Mouse (Mus musculus) thymus, adult 2 months (tissue): ENCODE measurements around the gene Gm17606. TPM values are rescaled to one million over a fixed set of nuclear protein-coding genes. Genes with fewer than 3 reads are reported as not detected.

Experiments used
- DNase-seq: peaks from one replicate; pipeline ENCODE4 v3.0.0; 2021
- H3K27ac ChIP-seq: fragments of 200-500 bp; 2 replicates; pipeline ENCODE4 v1.5.1; 2012; ENCODE audit warnings: low read length, control low read depth; ENCODE audit not compliant: control insufficient read depth, insufficient read depth
- H3K27me3 ChIP-seq: fragments of 200-500 bp; 2 replicates; pipeline ENCODE4 v1.6.1; 2012; ENCODE audit warnings: mild to moderate bottlenecking, low read length, moderate library complexity, mixed read lengths; ENCODE audit not compliant: control insufficient read depth, insufficient read depth
- H3K36me3 ChIP-seq: fragments of 200-500 bp; 2 replicates; pipeline ENCODE4 v1.6.1; 2012; ENCODE audit warnings: mild to moderate bottlenecking, low read length, moderate library complexity; ENCODE audit not compliant: control insufficient read depth, insufficient read depth
- H3K4me1 ChIP-seq: fragments of 200-500 bp; replicated peaks from 2 replicates; pipeline ENCODE4 v1.6.1; 2012; ENCODE audit warnings: low read length; ENCODE audit not compliant: control insufficient read depth, insufficient read depth
- H3K4me3 ChIP-seq: fragments of 200-500 bp; 2 replicates; pipeline ENCODE4 v1.5.1; 2012; ENCODE audit warnings: mild to moderate bottlenecking, low read length, control low read depth, moderate library complexity; ENCODE audit not compliant: control insufficient read depth, insufficient read depth
- CTCF ChIP-seq: fragments of 200-500 bp; IDR thresholded peaks from 2 replicates; pipeline ENCODE4 v1.5.1; 2012; ENCODE audit warnings: mild to moderate bottlenecking, control low read depth, low read length, moderate library complexity, borderline replicate concordance; ENCODE audit not compliant: control insufficient read depth, poor library complexity, insufficient read depth; ENCODE audit errors: extremely low read depth
- POLR2A ChIP-seq: fragments of 200-500 bp; IDR thresholded peaks from 2 replicates; pipeline ENCODE4 v1.6.1; 2012; ENCODE audit warnings: mild to moderate bottlenecking, low read length, control low read depth, moderate library complexity; ENCODE audit not compliant: control insufficient read depth, poor library complexity, insufficient read depth; ENCODE audit errors: extremely low read depth
- WGBS: fragments of 180-500 bp; shearing (Covaris S2); methylation state at CpG from one replicate; pipeline ENCODE4 v1.1.7; 2018; 5-methylcytosine and 5-hydroxymethylcytosine counted together
- polyA plus RNA-seq: library from polyadenylated mRNA; depleted of rRNA; stranded (reverse); fragments of >200 nt; gene quantifications from 2 replicates; pipeline ENCODE4 v1.2.3, GENCODE M21; 2012

The Gm17606 gene
- polyA plus RNA-seq, 1 experiment, result not detected

GRCm38 (mm10) chr14:54632252-54632651 lies 8.5 kb upstream of the Gm17606 start:
- TF ChIP-seq POLR2A, result no peak
- no peak for TF ChIP-seq CTCF
- Histone ChIP-seq H3K27ac (no peak overlapping the region), H3K36me3 (peaks cover 21% of the 10 kb centered on the region), H3K4me1 (no peaks in the 10 kb centered on the region), H3K4me3 (no peak overlapping the region), H3K27me3 (no peaks in the 10 kb centered on the region)
- WGBS, result 98% methylated on average over 37 of the region's 37 CpGs
- DNase-seq, result no peak

- TF ChIP-seq POLR2A, result no peak
- no peak for TF ChIP-seq CTCF
- Histone ChIP-seq H3K27me3 (no peaks in the 10 kb centered on the region), H3K4me1 (peaks cover 7% of the 10 kb centered on the region; the same call in 1 of the 2 replicates), H3K4me3 (no peak overlapping the region), H3K36me3 (peaks cover 21% of the 10 kb centered on the region), H3K27ac (no peak overlapping the region)
- WGBS, result 69% methylated on average over 4 of the region's 4 CpGs
- no peak for DNase-seq
Observed at GRCm38 (mm10) chr14:54634182-54634581, 6.6 kb upstream of the Gm17606 start.

GRCm38 (mm10) chr14:54636954-54637353 lies 3.8 kb upstream of the Gm17606 start:
- peaks cover 23% of the 10 kb centered on the region for H3K4me1 ChIP-seq
- no peak overlapping the region for H3K27ac ChIP-seq
- peaks cover 13% of the 10 kb centered on the region for H3K36me3 ChIP-seq
- WGBS, result 60% methylated on average over 8 of the region's 8 CpGs
- H3K4me3 ChIP-seq, result no peak overlapping the region
- no peaks in the 10 kb centered on the region for H3K27me3 ChIP-seq
- peak; percentile 57 for DNase-seq
- TF ChIP-seq CTCF, result peak; percentile 85; the same call in 1 of the 2 replicates
- TF ChIP-seq POLR2A, result no peak

GRCm38 (mm10) chr14:54638210-54638609 lies 2.5 kb upstream of the Gm17606 start:
- Histone ChIP-seq H3K4me3 (no peak overlapping the region), H3K27me3 (no peaks in the 10 kb centered on the region), H3K27ac (no peak overlapping the region), H3K36me3 (peaks cover 16% of the 10 kb centered on the region), H3K4me1 (peaks cover 23% of the 10 kb centered on the region)
- WGBS, result 60% methylated on average over 5 of the region's 5 CpGs
- DNase-seq, result no peak
- TF ChIP-seq POLR2A (no peak), CTCF (peak; percentile 21; the same call in 1 of the 2 replicates)

GRCm38 (mm10) chr14:54640121-54640520 lies 631 bp upstream of the Gm17606 start:
- peaks cover 23% of the 10 kb centered on the region for H3K4me1 ChIP-seq
- no peaks in the 10 kb centered on the region; the same call in 1 of the 2 replicates for H3K27me3 ChIP-seq
- no peak for TF ChIP-seq POLR2A
- TF ChIP-seq CTCF, result no peak
- DNase-seq, result no peak
- WGBS, result 69% methylated on average over 4 of the region's 4 CpGs
- H3K27ac ChIP-seq, result no peak overlapping the region
- peaks cover 30% of the 10 kb centered on the region for H3K36me3 ChIP-seq
- peak overlapping the region; percentile 59 for H3K4me3 ChIP-seq

GRCm38 (mm10) chr14:54641305-54641969 lies 685 bp downstream of the Gm17606 start, which contains the start of gene Cdh24:
Cdh24 (minus strand) TSS chr14:54641364.
- DNase-seq, result peak; percentile 94
- no peak within 1 kb of the TSS for H3K27ac ChIP-seq
- H3K4me3 ChIP-seq, result peak within 1 kb of the TSS; percentile 59
- no peaks in the 10 kb centered on the region; the same call in 1 of the 2 replicates for H3K27me3 ChIP-seq
- TF ChIP-seq CTCF, result peak; percentile 84
- TF ChIP-seq POLR2A, result peak; percentile 64
- H3K36me3 ChIP-seq, result peaks cover 43% of the 10 kb centered on the region
- under 1% methylated on average over 51 of the region's 52 CpGs for WGBS
- peaks cover 23% of the 10 kb centered on the region for H3K4me1 ChIP-seq
